Mouse (Mus musculus): ENCODE measurements around the gene Snrnp40.

DNA sequence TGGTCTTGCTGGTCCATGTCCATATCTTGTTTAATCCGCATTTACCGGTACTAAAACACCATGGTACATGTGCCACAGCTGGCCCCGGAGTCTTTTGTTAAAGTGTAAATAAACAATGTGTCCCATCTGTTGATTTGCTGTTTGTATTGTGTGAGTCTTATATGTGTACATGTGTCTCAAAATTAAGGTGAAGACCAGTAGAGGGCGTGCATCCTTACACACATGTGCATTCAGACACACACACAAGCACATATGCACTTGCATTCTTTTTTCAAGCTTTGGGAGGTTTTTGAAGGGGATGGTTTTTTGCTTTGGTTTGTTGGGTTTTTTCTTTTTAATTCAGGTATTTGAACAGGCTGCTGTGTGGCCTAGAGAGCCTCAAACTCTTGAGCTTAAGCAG lies 16.7 kb downstream of the Snrnp40 start:
- TF ChIP-seq CTCF (IDR thresholded peaks at IDR 0.05; ENCODE audit: low read depth, low read length) (0 out of 2 replicates have a peak, but pooled peaks have one; percentile 21), POLR2A (IDR thresholded peaks at IDR 0.05; ENCODE audit: extremely low read depth, insufficient read depth, low read length) (no peak)
